Mouse (Mus musculus) left cerebral cortex, adult 18-20 months (tissue): Measurements from ENCODE around the gene Six5. TPM values are rescaled to one million over a fixed set of nuclear protein-coding genes. Genes with fewer than 3 reads are reported as not detected.
A peak's percentile ranks its signal among the peaks of the same experiment; 100 is the strongest.

ENCODE experiments used
- DNase-seq, 2 experiments: peaks; one replicate each; pipeline ENCODE4 v3.0.0; 2021 to 2022; ENCODE audit warnings: low spot score in 2 of 2, mixed read lengths in 1 of 2
- total RNA-seq, 2 experiments: library from RNA; stranded (reverse); gene quantifications; 2 replicates each; pipeline ENCODE4 v1.2.3; 2021

Gene Six5
- total RNA-seq, 2 experiments from 2014 or later = 2.3 to 3.0 TPM

- no peak for DNase-seq
Measured at GRCm38 (mm10) chr7:19075231-19075630, 19.2 kb upstream of the Six5 start.

GRCm38 (mm10) chr7:19075723-19076585 is 18.4 kb upstream of the Six5 start, which contains the start of gene Dmwd:
Gene Dmwd, plus strand, starts transcription at chr7:19076227.
- DNase-seq = peak; percentile 90 to 96

- no peak for DNase-seq
Measured at GRCm38 (mm10) chr7:19076586-19076991, 17.8 kb upstream of the Six5 start.

GRCm38 (mm10) chr7:19077761-19078160 is 16.6 kb upstream of the Six5 start:
- DNase-seq = no peak

- DNase-seq = no peak
Measured at GRCm38 (mm10) chr7:19078732-19079131, 15.7 kb upstream of the Six5 start.

GRCm38 (mm10) chr7:19080451-19080950 is 13.9 kb upstream of the Six5 start:
- no peak for DNase-seq

- no peak for DNase-seq
Measured at GRCm38 (mm10) chr7:19082171-19082570, 12.2 kb upstream of the Six5 start.

GRCm38 (mm10) chr7:19083096-19083495 is 11.3 kb upstream of the Six5 start:
- no peak for DNase-seq

GRCm38 (mm10) chr7:19083701-19084100 is 10.7 kb upstream of the Six5 start, which contains the start of gene Dmpk:
Gene Dmpk, plus strand, starts transcription at chr7:19083849.
- DNase-seq = no peak

GRCm38 (mm10) chr7:19084277-19084771 is 10.1 kb upstream of the Six5 start:
- DNase-seq = no peak

- no peak for DNase-seq
Measured at GRCm38 (mm10) chr7:19084921-19085473, 9.4 kb upstream of the Six5 start.

- DNase-seq = no peak
Measured at GRCm38 (mm10) chr7:19085495-19085894, 8.9 kb upstream of the Six5 start.

GRCm38 (mm10) chr7:19086042-19086441 is 8.4 kb upstream of the Six5 start:
- no peak for DNase-seq

GRCm38 (mm10) chr7:19086760-19087159 is 7.6 kb upstream of the Six5 start:
- no peak for DNase-seq

GRCm38 (mm10) chr7:19088813-19089212 is 5.6 kb upstream of the Six5 start:
- DNase-seq = peak; percentile 60 to 64

GRCm38 (mm10) chr7:19091913-19092312 is 2.5 kb upstream of the Six5 start:
- DNase-seq = no peak

- no peak for DNase-seq
Measured at GRCm38 (mm10) chr7:19092381-19093173, 1.8 kb upstream of the Six5 start.

GRCm38 (mm10) chr7:19093174-19093521 is 1.2 kb upstream of the Six5 start:
- DNase-seq = peak; percentile 71 to 73

GRCm38 (mm10) chr7:19093537-19094385 is 633 bp upstream of the Six5 start:
- DNase-seq = peak; percentile 70 to 81
